Mouse (Mus musculus) limb, embryonic 14.5 days (tissue): ENCODE data around the gene Vgll3. TPM values are rescaled to one million over a fixed set of nuclear protein-coding genes. Genes with fewer than 3 reads are reported as not detected.

Source experiments
- ATAC-seq: fragments of 200-750 bp; cut with Nextera tagmentation; 2 replicates; pipeline ENCODE4 v1.8.0; 2017; ENCODE audit warnings: low read depth, moderate number of reproducible peaks, moderate TSS enrichment; ENCODE audit not compliant: low FRiP score
- DNase-seq: peaks from one replicate; pipeline ENCODE4 v3.0.0-alpha.2; 2015; ENCODE audit warnings: low spot score
- H3K27ac ChIP-seq: fragments of 300-500 bp; sonication (generic); replicated peaks from 2 replicates; pipeline ENCODE4 v1.5.1; 2014; ENCODE audit warnings: low read depth, mild to moderate bottlenecking, low read length, moderate library complexity, mixed read lengths
- H3K27me3 ChIP-seq: fragments of 300-500 bp; sonication (generic); 2 replicates; pipeline ENCODE4 v1.6.1; 2014; ENCODE audit warnings: low read length, mixed read lengths; ENCODE audit not compliant: control insufficient read depth, insufficient read depth
- H3K36me3 ChIP-seq: fragments of 300-500 bp; sonication (generic); 2 replicates; pipeline ENCODE4 v1.6.1; 2014; ENCODE audit warnings: mild to moderate bottlenecking, low read length, moderate library complexity, mixed read lengths; ENCODE audit not compliant: control insufficient read depth, insufficient read depth
- H3K4me1 ChIP-seq: fragments of 300-500 bp; sonication (generic); 2 replicates; pipeline ENCODE4 v1.6.1; 2014; ENCODE audit warnings: antibody characterized with exemption, low read length, mixed read lengths; ENCODE audit not compliant: control insufficient read depth, insufficient read depth
- H3K4me2 ChIP-seq: fragments of 300-500 bp; sonication (generic); replicated peaks from 2 replicates; pipeline ENCODE4 v1.6.1; 2014; ENCODE audit warnings: low read depth, mild to moderate bottlenecking, low read length, moderate library complexity; ENCODE audit not compliant: severe bottlenecking
- H3K4me3 ChIP-seq: fragments of 300-500 bp; sonication (generic); replicated peaks from 2 replicates; pipeline ENCODE4 v1.5.1; 2014; ENCODE audit warnings: low read length
- H3K9ac ChIP-seq: fragments of 300-500 bp; sonication (generic); 2 replicates; pipeline ENCODE4 v1.6.1; 2014; ENCODE audit warnings: mild to moderate bottlenecking, low read depth, low read length, moderate library complexity; ENCODE audit not compliant: severe bottlenecking
- H3K9me3 ChIP-seq: fragments of 300-500 bp; sonication (generic); 2 replicates; pipeline ENCODE4 v1.6.1; 2016; ENCODE audit warnings: low read length; ENCODE audit not compliant: control insufficient read depth
- POLR2A ChIP-seq: fragments of 200-500 bp; IDR thresholded peaks from 2 replicates; pipeline ENCODE4 v1.8.0; 2012; ENCODE audit warnings: inconsistent platforms, mild to moderate bottlenecking, moderate library complexity, borderline replicate concordance; ENCODE audit not compliant: insufficient read depth, insufficient read length; ENCODE audit errors: extremely low read depth
- WGBS: fragments of 180-500 bp; shearing (Covaris S2); extraction: QIAGEN DNeasy Blood & Tissue Kit; methylation state at CpG from one replicate; pipeline ENCODE4 v1.1.7; 2014; 5-methylcytosine and 5-hydroxymethylcytosine counted together
- polyA plus RNA-seq, 2 experiments: library from polyadenylated mRNA; depleted of rRNA in 1 of 2; stranded (reverse) in 1 of 2; unstranded in 1 of 2; fragments of >200 nt; fragmentation: Nextera tagmentation in 1 of 2; extraction: Ambion mirVana in 1 of 2; gene quantifications; 2 replicates each; pipeline versions ENCODE4 v1.2.1 to v1.2.3; 2012 to 2014

Vgll3 gene
- 16.6 and 22.7 TPM in 2 replicates for polyA plus RNA-seq (2012; rRNA removed)
- 26.5 and 26.9 TPM in 2 replicates for polyA plus RNA-seq (2014; fragmentation: Nextera tagmentation; extraction: Ambion mirVana)

DNA sequence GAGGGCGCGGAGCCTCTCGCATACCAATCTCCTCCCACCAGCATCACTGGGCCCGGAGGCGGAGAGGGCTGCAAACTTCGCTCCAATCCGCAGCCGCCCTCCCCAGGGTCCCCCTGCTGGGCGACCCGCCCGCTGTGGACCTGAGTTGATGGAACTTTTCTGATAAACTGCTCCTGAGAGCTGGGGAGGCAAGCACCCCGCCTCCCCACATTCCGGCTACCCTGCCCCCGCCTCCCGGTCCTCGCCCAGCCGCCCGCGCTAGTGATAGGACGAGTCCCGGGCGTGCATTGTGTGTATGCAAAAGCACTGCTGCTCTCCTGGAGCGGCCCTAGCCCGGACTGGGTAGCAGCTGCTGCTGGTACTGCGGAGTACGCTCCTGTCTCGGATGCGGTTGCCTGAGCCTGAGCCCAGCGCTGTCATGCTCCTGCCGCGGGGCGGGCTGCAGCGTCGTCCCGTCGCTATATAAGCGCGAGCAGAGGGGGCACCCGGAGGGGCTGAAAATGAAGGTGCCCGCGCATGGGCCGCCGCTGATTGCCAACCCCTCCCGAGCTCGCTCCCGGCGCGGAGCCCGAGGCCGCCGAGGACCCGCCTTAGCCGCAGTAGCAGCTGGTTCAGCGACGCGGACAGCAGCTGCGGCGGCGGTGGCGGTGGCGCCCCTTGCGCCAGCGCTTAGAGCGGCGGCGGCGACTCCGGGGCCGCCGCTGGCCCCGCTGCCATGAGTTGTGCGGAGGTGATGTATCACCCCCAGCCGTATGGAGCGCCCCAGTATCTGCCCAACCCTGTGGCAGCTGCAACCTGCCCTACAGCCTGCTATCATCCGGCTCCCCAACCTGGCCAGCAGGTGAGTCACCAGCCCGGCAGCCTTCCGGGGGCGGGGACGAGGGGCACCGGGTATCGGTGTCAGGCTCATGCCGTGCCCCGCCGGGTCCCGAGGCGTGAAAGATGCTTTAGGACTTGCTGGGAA, at the start of gene Vgll3:
Gene Vgll3, plus strand, starts transcription at position 340 of the 964 bp plus-strand sequence.
- Histone ChIP-seq H3K27me3 (peaks cover 9% of the 10 kb centered on the region; the same call in 1 of the 2 replicates), H3K4me1 (0 out of 2 replicates have a peak, but pooled peaks cover 2% of the 10 kb centered on the region), H3K27ac (peak within 1 kb of the TSS; percentile 72), H3K9ac (peak within 1 kb of the TSS; percentile 58), H3K36me3 (no peaks in the 10 kb centered on the region), H3K9me3 (peaks cover 6% of the 10 kb centered on the region; the same call in 1 of the 2 replicates), H3K4me2 (peak within 1 kb of the TSS; percentile 83), H3K4me3 (peak within 1 kb of the TSS; percentile 55)
- ATAC-seq (peak; percentile 95), DNase-seq (peak; percentile 81)
- under 1% methylated on average over 55 of the region's 86 CpGs for WGBS
- TF ChIP-seq POLR2A = 0 out of 2 replicates have a peak, but pooled peaks have one; percentile 46

- H3K9ac ChIP-seq = no peak overlapping the region
- ATAC-seq = no peak
- no peak overlapping the region for H3K4me3 ChIP-seq
- no peaks in the 10 kb centered on the region for H3K36me3 ChIP-seq
- no peak for DNase-seq
- no peaks in the 10 kb centered on the region for H3K9me3 ChIP-seq
- no peaks in the 10 kb centered on the region for H3K27me3 ChIP-seq
- no peak overlapping the region for H3K4me2 ChIP-seq
- H3K4me1 ChIP-seq = no peaks in the 10 kb centered on the region
- no peak overlapping the region for H3K27ac ChIP-seq
- no peak for TF ChIP-seq POLR2A
Measured at GRCm38 (mm10) chr16:65765976-65766375, 49.1 kb upstream of the Vgll3 start.

- DNase-seq (peak; percentile 23), ATAC-seq (no peak)
- H3K36me3 ChIP-seq = no peaks in the 10 kb centered on the region
- no peaks in the 10 kb centered on the region for H3K4me1 ChIP-seq
- no peak overlapping the region for H3K4me2 ChIP-seq
- H3K4me3 ChIP-seq = no peak overlapping the region
- H3K9me3 ChIP-seq = no peaks in the 10 kb centered on the region
- H3K9ac ChIP-seq = no peak overlapping the region
- no peak overlapping the region for H3K27ac ChIP-seq
- H3K27me3 ChIP-seq = no peaks in the 10 kb centered on the region
- 33% methylated on average over 1 of the region's 1 CpGs for WGBS
- no peak for TF ChIP-seq POLR2A
Measured at GRCm38 (mm10) chr16:65785959-65786358, 29.1 kb upstream of the Vgll3 start.

DNA sequence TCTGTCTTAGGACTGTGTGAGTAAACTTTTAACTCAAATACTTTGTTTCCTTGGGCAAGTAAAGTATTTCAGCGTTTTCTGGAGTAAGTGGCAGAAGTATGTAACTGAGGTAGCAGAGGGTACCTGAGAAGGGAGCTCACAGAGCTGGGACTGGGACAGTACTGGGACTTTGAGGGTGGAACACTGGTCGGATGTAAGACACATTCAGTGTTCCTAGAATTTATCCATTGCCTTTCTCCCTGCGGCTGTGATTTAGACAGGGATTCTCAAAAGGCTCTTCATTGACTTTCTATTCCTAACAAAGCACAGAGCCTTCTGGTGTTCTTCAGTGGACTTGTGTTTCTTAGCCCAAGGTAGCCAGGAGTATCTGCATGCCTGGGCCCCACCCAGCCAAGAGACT, 1.0 kb downstream of the Vgll3 start:
- Histone ChIP-seq H3K4me3 (peak overlapping the region; percentile 55), H3K4me1 (0 out of 2 replicates have a peak, but pooled peaks cover 2% of the 10 kb centered on the region), H3K4me2 (peak overlapping the region; percentile 83), H3K9ac (peak overlapping the region; percentile 58), H3K27me3 (peaks cover 9% of the 10 kb centered on the region; the same call in 1 of the 2 replicates), H3K36me3 (no peaks in the 10 kb centered on the region), H3K27ac (no peak overlapping the region), H3K9me3 (peaks cover 6% of the 10 kb centered on the region; the same call in 1 of the 2 replicates)
- no peak for ATAC-seq
- DNase-seq = no peak
- 31% methylated on average over 3 of the region's 3 CpGs for WGBS
- TF ChIP-seq POLR2A = no peak

DNA sequence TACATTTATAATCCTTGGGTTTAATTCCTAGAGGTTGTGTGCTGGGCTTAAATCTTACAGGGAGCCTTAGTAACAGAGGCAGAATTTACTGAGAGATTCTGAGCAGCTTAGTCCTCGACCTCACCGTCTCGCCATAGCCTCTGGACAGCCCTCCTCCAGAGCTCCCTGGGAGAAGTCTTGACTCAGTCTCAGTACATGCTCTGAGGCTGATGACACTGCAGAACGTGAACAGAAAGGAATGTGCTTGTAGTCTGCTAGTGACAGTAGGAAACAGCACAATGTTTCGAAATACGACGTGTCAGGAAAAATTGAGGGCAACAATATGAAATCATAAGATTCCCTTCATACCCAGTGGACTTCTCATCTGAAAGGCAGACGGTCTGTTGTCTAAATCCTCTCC, 3.7 kb downstream of the Vgll3 start:
- ATAC-seq = no peak
- Histone ChIP-seq H3K27me3 (peaks cover 9% of the 10 kb centered on the region; the same call in 1 of the 2 replicates), H3K4me2 (no peak overlapping the region), H3K36me3 (no peaks in the 10 kb centered on the region), H3K4me1 (0 out of 2 replicates have a peak, but pooled peaks cover 2% of the 10 kb centered on the region), H3K9ac (no peak overlapping the region), H3K4me3 (no peak overlapping the region), H3K9me3 (no peaks in the 10 kb centered on the region), H3K27ac (no peak overlapping the region)
- 63% methylated on average over 8 of the region's 8 CpGs for WGBS
- no peak for DNase-seq
- TF ChIP-seq POLR2A = no peak
